Mouse (Mus musculus): ENCODE measurements around the gene Edaradd. TPM values are rescaled to one million over a fixed set of nuclear protein-coding genes. Genes with fewer than 3 reads are reported as not detected.

Gene Edaradd
- polyA plus RNA-seq, 1 experiment from 2014 or later, result 2.6 TPM

GRCm38 (mm10) chr13:12559044-12559443 is 38.8 kb upstream of the Edaradd start:
- Histone ChIP-seq H3K4me2 (ENCODE audit: low read length) (no peak overlapping the region), H3K4me1 (replicated peaks; ENCODE audit: control insufficient read depth, insufficient read depth, low read length) (no peaks in the 10 kb centered on the region), H3K4me3 (replicated peaks; ENCODE audit: low read length) (no peak overlapping the region), H3K9ac (replicated peaks; ENCODE audit: low read depth, low read length) (no peak overlapping the region), H3K27me3 (replicated peaks; ENCODE audit: control insufficient read depth, insufficient read depth, low read length) (no peaks in the 10 kb centered on the region), H3K9me3 (ENCODE audit: control insufficient read depth, low read length) (no peaks in the 10 kb centered on the region), H3K27ac (ENCODE audit: low read length) (no peak overlapping the region), H3K36me3 (ENCODE audit: control insufficient read depth, insufficient read depth) (no peaks in the 10 kb centered on the region)
- no peak for ATAC-seq
- WGBS, result 39% methylated on average over 3 of the region's 3 CpGs

- Histone ChIP-seq H3K27ac (ENCODE audit: low read length) (no peak overlapping the region), H3K4me3 (replicated peaks; ENCODE audit: low read length) (no peak overlapping the region), H3K9me3 (ENCODE audit: control insufficient read depth, low read length) (no peaks in the 10 kb centered on the region), H3K27me3 (replicated peaks; ENCODE audit: control insufficient read depth, insufficient read depth, low read length) (no peaks in the 10 kb centered on the region), H3K4me2 (ENCODE audit: low read length) (no peak overlapping the region), H3K36me3 (ENCODE audit: control insufficient read depth, insufficient read depth) (no peaks in the 10 kb centered on the region), H3K4me1 (replicated peaks; ENCODE audit: control insufficient read depth, insufficient read depth, low read length) (no peaks in the 10 kb centered on the region), H3K9ac (replicated peaks; ENCODE audit: low read depth, low read length) (no peak overlapping the region)
- no peak for ATAC-seq
- 60% methylated on average over 4 of the region's 4 CpGs for WGBS
Measured at GRCm38 (mm10) chr13:12554211-12554610, 34.0 kb upstream of the Edaradd start.

- Histone ChIP-seq H3K4me1 (replicated peaks; ENCODE audit: control insufficient read depth, insufficient read depth, low read length) (peaks cover 14% of the 10 kb centered on the region), H3K27ac (ENCODE audit: low read length) (no peak overlapping the region), H3K9me3 (ENCODE audit: control insufficient read depth, low read length) (no peaks in the 10 kb centered on the region), H3K36me3 (ENCODE audit: control insufficient read depth, insufficient read depth) (no peaks in the 10 kb centered on the region), H3K27me3 (replicated peaks; ENCODE audit: control insufficient read depth, insufficient read depth, low read length) (peaks cover 7% of the 10 kb centered on the region; the same call in 1 of the 2 replicates), H3K9ac (replicated peaks; ENCODE audit: low read depth, low read length) (no peak overlapping the region), H3K4me3 (replicated peaks; ENCODE audit: low read length) (no peak overlapping the region), H3K4me2 (ENCODE audit: low read length) (no peak overlapping the region)
- no peak for ATAC-seq
- WGBS, result 78% methylated on average over 8 of the region's 8 CpGs
Measured at GRCm38 (mm10) chr13:12543880-12544568, 23.8 kb upstream of the Edaradd start.

- H3K9me3 ChIP-seq (ENCODE audit: control insufficient read depth, low read length), result no peaks in the 10 kb centered on the region
- 56% methylated on average over 5 of the region's 5 CpGs for WGBS
- H3K36me3 ChIP-seq (ENCODE audit: control insufficient read depth, insufficient read depth), result no peaks in the 10 kb centered on the region
- no peak overlapping the region for H3K4me2 ChIP-seq (ENCODE audit: low read length)
- H3K9ac ChIP-seq (replicated peaks; ENCODE audit: low read depth, low read length), result no peak overlapping the region
- peak; percentile 66 for ATAC-seq
- no peak overlapping the region for H3K27ac ChIP-seq (ENCODE audit: low read length)
- peaks cover 7% of the 10 kb centered on the region; the same call in 1 of the 2 replicates for H3K27me3 ChIP-seq (replicated peaks; ENCODE audit: control insufficient read depth, insufficient read depth, low read length)
- H3K4me3 ChIP-seq (replicated peaks; ENCODE audit: low read length), result no peak overlapping the region
- peaks cover 14% of the 10 kb centered on the region for H3K4me1 ChIP-seq (replicated peaks; ENCODE audit: control insufficient read depth, insufficient read depth, low read length)
Measured at GRCm38 (mm10) chr13:12543246-12543645, 23.0 kb upstream of the Edaradd start.

GRCm38 (mm10) chr13:12542006-12542981 is 22.1 kb upstream of the Edaradd start:
- 9% methylated on average over 23 of the region's 23 CpGs for WGBS
- peak; percentile 67 for ATAC-seq
- peak overlapping the region; percentile 34 for H3K4me2 ChIP-seq (ENCODE audit: low read length)
- H3K27me3 ChIP-seq (replicated peaks; ENCODE audit: control insufficient read depth, insufficient read depth, low read length), result peaks cover 7% of the 10 kb centered on the region; the same call in 1 of the 2 replicates
- peak overlapping the region; percentile 58 for H3K27ac ChIP-seq (ENCODE audit: low read length)
- no peak overlapping the region for H3K9ac ChIP-seq (replicated peaks; ENCODE audit: low read depth, low read length)
- no peaks in the 10 kb centered on the region for H3K36me3 ChIP-seq (ENCODE audit: control insufficient read depth, insufficient read depth)
- H3K4me3 ChIP-seq (replicated peaks; ENCODE audit: low read length), result no peak overlapping the region
- no peaks in the 10 kb centered on the region for H3K9me3 ChIP-seq (ENCODE audit: control insufficient read depth, low read length)
- peaks cover 14% of the 10 kb centered on the region for H3K4me1 ChIP-seq (replicated peaks; ENCODE audit: control insufficient read depth, insufficient read depth, low read length)

- H3K9ac ChIP-seq (replicated peaks; ENCODE audit: low read depth, low read length), result no peak overlapping the region
- ATAC-seq, result no peak; the same call in 1 of the 2 replicates
- H3K4me1 ChIP-seq (replicated peaks; ENCODE audit: control insufficient read depth, insufficient read depth, low read length), result peaks cover 14% of the 10 kb centered on the region
- H3K4me3 ChIP-seq (replicated peaks; ENCODE audit: low read length), result peak overlapping the region; percentile 13
- H3K27me3 ChIP-seq (replicated peaks; ENCODE audit: control insufficient read depth, insufficient read depth, low read length), result peaks cover 7% of the 10 kb centered on the region; the same call in 1 of the 2 replicates
- H3K27ac ChIP-seq (ENCODE audit: low read length), result 0 out of 2 replicates have a peak overlapping the region, but pooled peaks have one; percentile 18
- no peaks in the 10 kb centered on the region for H3K36me3 ChIP-seq (ENCODE audit: control insufficient read depth, insufficient read depth)
- WGBS, result 42% methylated on average over 13 of the region's 13 CpGs
- peak overlapping the region; percentile 39 for H3K4me2 ChIP-seq (ENCODE audit: low read length)
- H3K9me3 ChIP-seq (ENCODE audit: control insufficient read depth, low read length), result no peaks in the 10 kb centered on the region
Measured at GRCm38 (mm10) chr13:12540119-12540518, 19.9 kb upstream of the Edaradd start.

GRCm38 (mm10) chr13:12539716-12540115 is 19.5 kb upstream of the Edaradd start:
- peak; percentile 47 for ATAC-seq
- 0 out of 2 replicates have a peak overlapping the region, but pooled peaks have one; percentile 18 for H3K27ac ChIP-seq (ENCODE audit: low read length)
- H3K4me2 ChIP-seq (ENCODE audit: low read length), result peak overlapping the region; percentile 39
- WGBS, result 4% methylated on average over 11 of the region's 11 CpGs
- H3K9ac ChIP-seq (replicated peaks; ENCODE audit: low read depth, low read length), result no peak overlapping the region
- H3K4me1 ChIP-seq (replicated peaks; ENCODE audit: control insufficient read depth, insufficient read depth, low read length), result peaks cover 14% of the 10 kb centered on the region
- H3K9me3 ChIP-seq (ENCODE audit: control insufficient read depth, low read length), result no peaks in the 10 kb centered on the region
- no peaks in the 10 kb centered on the region for H3K36me3 ChIP-seq (ENCODE audit: control insufficient read depth, insufficient read depth)
- peak overlapping the region; percentile 13 for H3K4me3 ChIP-seq (replicated peaks; ENCODE audit: low read length)
- peaks cover 7% of the 10 kb centered on the region; the same call in 1 of the 2 replicates for H3K27me3 ChIP-seq (replicated peaks; ENCODE audit: control insufficient read depth, insufficient read depth, low read length)

- H3K9ac ChIP-seq (replicated peaks; ENCODE audit: low read depth, low read length), result no peak overlapping the region
- peaks cover 7% of the 10 kb centered on the region; the same call in 1 of the 2 replicates for H3K27me3 ChIP-seq (replicated peaks; ENCODE audit: control insufficient read depth, insufficient read depth, low read length)
- peaks cover 14% of the 10 kb centered on the region for H3K4me1 ChIP-seq (replicated peaks; ENCODE audit: control insufficient read depth, insufficient read depth, low read length)
- H3K27ac ChIP-seq (ENCODE audit: low read length), result no peak overlapping the region
- ATAC-seq, result no peak
- no peaks in the 10 kb centered on the region for H3K36me3 ChIP-seq (ENCODE audit: control insufficient read depth, insufficient read depth)
- 72% methylated on average over 6 of the region's 6 CpGs for WGBS
- no peak overlapping the region for H3K4me2 ChIP-seq (ENCODE audit: low read length)
- no peak overlapping the region for H3K4me3 ChIP-seq (replicated peaks; ENCODE audit: low read length)
- H3K9me3 ChIP-seq (ENCODE audit: control insufficient read depth, low read length), result no peaks in the 10 kb centered on the region
Measured at GRCm38 (mm10) chr13:12537971-12538370, 17.7 kb upstream of the Edaradd start.

- no peak overlapping the region for H3K4me2 ChIP-seq (ENCODE audit: low read length)
- H3K4me1 ChIP-seq (replicated peaks; ENCODE audit: control insufficient read depth, insufficient read depth, low read length), result peaks cover under 1% of the 10 kb centered on the region; the same call in 1 of the 2 replicates
- no peak for ATAC-seq
- H3K9me3 ChIP-seq (ENCODE audit: control insufficient read depth, low read length), result no peaks in the 10 kb centered on the region
- no peaks in the 10 kb centered on the region for H3K27me3 ChIP-seq (replicated peaks; ENCODE audit: control insufficient read depth, insufficient read depth, low read length)
- H3K9ac ChIP-seq (replicated peaks; ENCODE audit: low read depth, low read length), result no peak overlapping the region
- no peaks in the 10 kb centered on the region for H3K36me3 ChIP-seq (ENCODE audit: control insufficient read depth, insufficient read depth)
- WGBS, result 90% methylated on average over 3 of the region's 3 CpGs
- no peak overlapping the region for H3K4me3 ChIP-seq (replicated peaks; ENCODE audit: low read length)
- no peak overlapping the region for H3K27ac ChIP-seq (ENCODE audit: low read length)
Measured at GRCm38 (mm10) chr13:12534628-12535027, 14.4 kb upstream of the Edaradd start.
